Mouse (Mus musculus): ENCODE data around the gene Adra1b.

DNA sequence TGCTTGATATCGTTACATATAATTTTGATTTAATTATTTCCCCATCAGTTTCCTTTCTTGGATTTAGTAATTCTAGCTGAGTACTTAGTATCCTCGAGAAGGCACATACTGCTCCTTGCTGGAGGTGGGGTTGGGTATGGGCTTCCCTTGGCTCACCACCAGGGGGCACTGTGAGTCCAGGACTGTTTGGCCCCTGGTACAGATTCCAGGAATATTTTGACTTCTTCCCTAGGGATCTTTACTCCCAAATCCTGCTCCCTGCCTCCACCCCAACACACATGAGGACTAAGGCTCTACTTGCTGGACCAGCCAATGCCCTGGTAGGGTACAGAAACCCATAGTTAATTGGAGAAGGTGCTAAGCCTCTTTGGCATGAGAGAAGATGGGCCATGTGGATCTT is 117.2 kb downstream of the Adra1b start:
- TF ChIP-seq GATA1 (IDR thresholded peaks at IDR 0.05; ENCODE audit: borderline replicate concordance, low read length) (no peak), FLI1 (IDR thresholded peaks at IDR 0.05; ENCODE audit: low read length) (no peak)

Data from megakaryocyte, embryonic 14.5 days (primary cell).